Mouse (Mus musculus) neural tube, embryonic 11.5 days (tissue): Measurements from ENCODE around the gene Phf13. TPM values are rescaled to one million over a fixed set of nuclear protein-coding genes. Genes with fewer than 3 reads are reported as not detected.
A peak's percentile ranks its signal among the peaks of the same experiment; 100 is the strongest.

ENCODE experiments used
- ATAC-seq: fragments of 200-750 bp; cut with Nextera tagmentation; 2 replicates; pipeline ENCODE4 v1.8.0; 2017; ENCODE audit warnings: moderate number of reproducible peaks, mild to moderate bottlenecking, moderate TSS enrichment, moderate library complexity; ENCODE audit not compliant: insufficient read depth, low FRiP score, low TSS enrichment
- DNase-seq: peaks from one replicate; pipeline ENCODE4 v3.0.0-alpha.2; 2015; ENCODE audit warnings: low spot score
- H3K27ac ChIP-seq: fragments of 300-500 bp; sonication (generic); 2 replicates; pipeline ENCODE4 v1.5.1; 2014; ENCODE audit warnings: low read depth, mild to moderate bottlenecking, low read length
- H3K27me3 ChIP-seq: fragments of 300-500 bp; sonication (generic); 2 replicates; pipeline ENCODE4 v1.6.1; 2014; ENCODE audit warnings: mild to moderate bottlenecking, low read length, mixed read lengths; ENCODE audit not compliant: control insufficient read depth, insufficient read depth
- H3K36me3 ChIP-seq: fragments of 300-500 bp; sonication (generic); 2 replicates; pipeline ENCODE4 v1.6.1; 2014; ENCODE audit warnings: mild to moderate bottlenecking, low read length, moderate library complexity, mixed read lengths; ENCODE audit not compliant: control insufficient read depth, insufficient read depth
- H3K4me1 ChIP-seq: fragments of 300-500 bp; sonication (generic); 2 replicates; pipeline ENCODE4 v1.6.1; 2014; ENCODE audit warnings: low read length, mixed read lengths; ENCODE audit not compliant: control insufficient read depth, insufficient read depth
- H3K4me2 ChIP-seq: fragments of 300-500 bp; sonication (generic); 2 replicates; pipeline ENCODE4 v1.6.1; 2014; ENCODE audit warnings: low read depth, mild to moderate bottlenecking, moderate library complexity
- H3K4me3 ChIP-seq: fragments of 300-500 bp; sonication (generic); 2 replicates; pipeline ENCODE4 v1.5.1; 2014; ENCODE audit warnings: low read depth, low read length
- H3K9ac ChIP-seq: fragments of 300-500 bp; sonication (generic); 2 replicates; pipeline ENCODE4 v1.6.1; 2014; ENCODE audit warnings: mild to moderate bottlenecking, low read length
- H3K9me3 ChIP-seq: fragments of 300-500 bp; sonication (generic); 2 replicates; pipeline ENCODE4 v1.6.1; 2016; ENCODE audit warnings: low read length; ENCODE audit not compliant: control insufficient read depth
- WGBS: fragments of 180-500 bp; shearing (Covaris S2); extraction: QIAGEN DNeasy Blood & Tissue Kit; methylation state at CpG from one replicate; pipeline ENCODE4 v1.1.7; 2014; 5-methylcytosine and 5-hydroxymethylcytosine counted together
- polyA plus RNA-seq: library from polyadenylated mRNA; unstranded; fragments of >200 nt; fragmentation: Nextera tagmentation; extraction: Ambion mirVana; gene quantifications from 2 replicates; pipeline ENCODE4 v1.2.1, GENCODE M21; 2014

Phf13 gene
- 27.6 and 28.8 TPM in 2 replicates for polyA plus RNA-seq

GRCm38 (mm10) chr4:151996173-151996950 is at the start of gene Phf13:
Phf13 (minus strand) TSS chr4:151996258.
- ATAC-seq = peak; percentile 95
- Histone ChIP-seq H3K4me3 (peak within 1 kb of the TSS; percentile 100), H3K4me2 (peak within 1 kb of the TSS; percentile 88), H3K27ac (peak within 1 kb of the TSS; percentile 82), H3K27me3 (no peaks in the 10 kb centered on the region), H3K9ac (peak within 1 kb of the TSS; percentile 85), H3K9me3 (no peaks in the 10 kb centered on the region), H3K4me1 (peaks cover 13% of the 10 kb centered on the region; the same call in 1 of the 2 replicates), H3K36me3 (peaks cover 7% of the 10 kb centered on the region; the same call in 1 of the 2 replicates)
- peak; percentile 100 for DNase-seq
- under 1% methylated on average over 74 of the region's 94 CpGs for WGBS

GRCm38 (mm10) chr4:152044609-152045008 is 48.6 kb upstream of the Phf13 start:
- no peak overlapping the region for H3K4me2 ChIP-seq
- H3K27me3 ChIP-seq = no peaks in the 10 kb centered on the region
- DNase-seq (no peak), ATAC-seq (no peak)
- H3K9me3 ChIP-seq = no peaks in the 10 kb centered on the region
- no peak overlapping the region for H3K27ac ChIP-seq
- 83% methylated on average over 6 of the region's 6 CpGs for WGBS
- no peak overlapping the region for H3K4me3 ChIP-seq
- peaks cover 25% of the 10 kb centered on the region for H3K36me3 ChIP-seq
- no peak overlapping the region for H3K9ac ChIP-seq
- peaks cover 7% of the 10 kb centered on the region; the same call in 1 of the 2 replicates for H3K4me1 ChIP-seq

GRCm38 (mm10) chr4:152043171-152043570 is 47.1 kb upstream of the Phf13 start:
- Histone ChIP-seq H3K4me2 (no peak overlapping the region), H3K36me3 (peaks cover 23% of the 10 kb centered on the region), H3K9me3 (no peaks in the 10 kb centered on the region), H3K27ac (no peak overlapping the region), H3K4me3 (no peak overlapping the region), H3K27me3 (no peaks in the 10 kb centered on the region), H3K4me1 (peaks cover 7% of the 10 kb centered on the region; the same call in 1 of the 2 replicates), H3K9ac (no peak overlapping the region)
- no peak for ATAC-seq
- 85% methylated on average over 3 of the region's 3 CpGs for WGBS
- DNase-seq = no peak

- Histone ChIP-seq H3K4me1 (peaks cover 7% of the 10 kb centered on the region; the same call in 1 of the 2 replicates), H3K4me2 (no peak overlapping the region), H3K4me3 (no peak overlapping the region), H3K27ac (no peak overlapping the region), H3K9ac (no peak overlapping the region), H3K27me3 (no peaks in the 10 kb centered on the region), H3K36me3 (peaks cover 18% of the 10 kb centered on the region), H3K9me3 (no peaks in the 10 kb centered on the region)
- DNase-seq = no peak
- WGBS = 95% methylated on average over 22 of the region's 22 CpGs
- no peak for ATAC-seq
Observed at GRCm38 (mm10) chr4:152041924-152042641, 46.0 kb upstream of the Phf13 start.

GRCm38 (mm10) chr4:152039831-152040310 is 43.8 kb upstream of the Phf13 start:
- Histone ChIP-seq H3K9ac (peak overlapping the region; percentile 89), H3K36me3 (peaks cover 9% of the 10 kb centered on the region), H3K4me1 (peaks cover 7% of the 10 kb centered on the region; the same call in 1 of the 2 replicates), H3K27ac (no peak overlapping the region), H3K9me3 (no peaks in the 10 kb centered on the region), H3K4me3 (peak overlapping the region; percentile 88), H3K27me3 (no peaks in the 10 kb centered on the region), H3K4me2 (peak overlapping the region; percentile 89)
- DNase-seq = no peak
- WGBS = 4% methylated on average over 25 of the region's 25 CpGs
- no peak for ATAC-seq

GRCm38 (mm10) chr4:152038985-152039830 is 43.1 kb upstream of the Phf13 start, which contains the start of gene Nol9:
Nol9 (plus strand) TSS chr4:152039321.
- peaks cover 9% of the 10 kb centered on the region for H3K36me3 ChIP-seq
- H3K27me3 ChIP-seq = no peaks in the 10 kb centered on the region
- ATAC-seq = peak; percentile 79
- H3K4me2 ChIP-seq = peak within 1 kb of the TSS; percentile 89
- WGBS = under 1% methylated on average over 81 of the region's 86 CpGs
- H3K4me3 ChIP-seq = peak within 1 kb of the TSS; percentile 88
- H3K27ac ChIP-seq = no peak within 1 kb of the TSS; the same call in 1 of the 2 replicates
- H3K9me3 ChIP-seq = no peaks in the 10 kb centered on the region
- DNase-seq = peak; percentile 97
- H3K4me1 ChIP-seq = peaks cover 7% of the 10 kb centered on the region; the same call in 1 of the 2 replicates
- H3K9ac ChIP-seq = peak within 1 kb of the TSS; percentile 89

- H3K4me1 ChIP-seq = peaks cover 7% of the 10 kb centered on the region; the same call in 1 of the 2 replicates
- no peak for ATAC-seq
- peak within 1 kb of the TSS; percentile 89 for H3K9ac ChIP-seq
- peak within 1 kb of the TSS; percentile 88 for H3K4me3 ChIP-seq
- H3K27ac ChIP-seq = no peak within 1 kb of the TSS; the same call in 1 of the 2 replicates
- H3K36me3 ChIP-seq = peaks cover 8% of the 10 kb centered on the region
- peak within 1 kb of the TSS; percentile 89 for H3K4me2 ChIP-seq
- no peaks in the 10 kb centered on the region for H3K9me3 ChIP-seq
- WGBS = 57% methylated on average over 10 of the region's 10 CpGs
- H3K27me3 ChIP-seq = no peaks in the 10 kb centered on the region
- no peak for DNase-seq
Observed at GRCm38 (mm10) chr4:152038225-152038984, 42.3 kb upstream of the Phf13 start, which contains the start of gene Tas1r1. Tas1r1 (minus strand) TSS chr4:152038568.
